Mouse (Mus musculus) megakaryocyte, embryonic 14.5 days (primary cell): Measurements from ENCODE around the gene Gtsf1l. TPM values are rescaled to one million over a fixed set of nuclear protein-coding genes. Genes with fewer than 3 reads are reported as not detected.
A peak's percentile ranks its signal among the peaks of the same experiment; 100 is the strongest.

Experiments used
- H3K27me3 ChIP-seq: replicated peaks from 2 replicates; pipeline ENCODE3; 2012; ENCODE audit warnings: inconsistent platforms
- H3K36me3 ChIP-seq: replicated peaks from 2 replicates; pipeline ENCODE3; 2012; ENCODE audit warnings: low read length, inconsistent platforms, mixed read lengths
- H3K4me1 ChIP-seq: 2 replicates; pipeline ENCODE4 v1.6.1; 2012; ENCODE audit warnings: inconsistent platforms
- H3K4me3 ChIP-seq: replicated peaks from 2 replicates; pipeline ENCODE3; 2012; ENCODE audit warnings: moderate library complexity, mild to moderate bottlenecking, inconsistent platforms
- H3K9me3 ChIP-seq: 2 replicates; pipeline ENCODE4 v1.6.1; 2012; ENCODE audit warnings: inconsistent platforms
- FLI1 ChIP-seq: IDR thresholded peaks from 2 replicates; pipeline ENCODE4 v1.6.1; 2012; ENCODE audit warnings: low read length, inconsistent platforms, mixed read lengths
- GATA1 ChIP-seq: IDR thresholded peaks from 3 replicates; pipeline ENCODE4 v1.6.1; 2012; ENCODE audit warnings: mixed read lengths, low read length, inconsistent platforms, borderline replicate concordance
- polyA plus RNA-seq: library from polyadenylated mRNA; stranded (reverse); fragments of >175 nt; gene quantifications from 2 replicates; pipeline ENCODE4 v1.2.3, GENCODE M21; 2012; ENCODE audit warnings: low replicate concordance; ENCODE audit not compliant: insufficient read depth

The Gtsf1l gene
- polyA plus RNA-seq, 1 experiment: not detected

GRCm38 (mm10) chr2:163052826-163053225, 34.8 kb downstream of the Gtsf1l start:
- TF ChIP-seq GATA1: no peak
- no peak for TF ChIP-seq FLI1
- no peaks in the 10 kb centered on the region for H3K27me3 ChIP-seq

GRCm38 (mm10) chr2:163052101-163052500, 35.6 kb downstream of the Gtsf1l start:
- TF ChIP-seq FLI1 (no peak), GATA1 (no peak)
- peaks cover 41% of the 10 kb centered on the region for H3K36me3 ChIP-seq
- H3K9me3 ChIP-seq: no peaks in the 10 kb centered on the region
- H3K27me3 ChIP-seq: no peaks in the 10 kb centered on the region
- H3K4me1 ChIP-seq: peaks cover 50% of the 10 kb centered on the region
- no peak overlapping the region for H3K4me3 ChIP-seq

More at GRCm38 (mm10) chr2:163052826-163053225, 34.8 kb downstream of the Gtsf1l start:
- H3K9me3 ChIP-seq: no peaks in the 10 kb centered on the region
- no peak overlapping the region for H3K4me3 ChIP-seq
- H3K36me3 ChIP-seq: peaks cover 35% of the 10 kb centered on the region
- H3K4me1 ChIP-seq: peaks cover 51% of the 10 kb centered on the region

GRCm38 (mm10) chr2:163051691-163052090, 36.0 kb downstream of the Gtsf1l start:
- no peaks in the 10 kb centered on the region for H3K9me3 ChIP-seq
- no peaks in the 10 kb centered on the region for H3K27me3 ChIP-seq
- H3K36me3 ChIP-seq: peaks cover 45% of the 10 kb centered on the region
- TF ChIP-seq GATA1: no peak
- H3K4me3 ChIP-seq: no peak overlapping the region
- peaks cover 46% of the 10 kb centered on the region for H3K4me1 ChIP-seq

GRCm38 (mm10) chr2:163049116-163049515, 38.5 kb downstream of the Gtsf1l start:
- Histone ChIP-seq H3K36me3 (peaks cover 69% of the 10 kb centered on the region), H3K4me3 (no peak overlapping the region)
- TF ChIP-seq FLI1: no peak
- TF ChIP-seq GATA1: no peak

GRCm38 (mm10) chr2:163048125-163048524, 39.5 kb downstream of the Gtsf1l start:
- H3K27me3 ChIP-seq: no peaks in the 10 kb centered on the region
- peak overlapping the region; percentile 16 for H3K4me3 ChIP-seq
- H3K36me3 ChIP-seq: peaks cover 78% of the 10 kb centered on the region
- H3K4me1 ChIP-seq: peaks cover 15% of the 10 kb centered on the region
- no peaks in the 10 kb centered on the region for H3K9me3 ChIP-seq
- no peak for TF ChIP-seq FLI1
- TF ChIP-seq GATA1: no peak

More at GRCm38 (mm10) chr2:163049116-163049515, 38.5 kb downstream of the Gtsf1l start:
- Histone ChIP-seq H3K4me1 (peaks cover 20% of the 10 kb centered on the region), H3K9me3 (no peaks in the 10 kb centered on the region), H3K27me3 (no peaks in the 10 kb centered on the region)

GRCm38 (mm10) chr2:163039940-163040339, 47.7 kb downstream of the Gtsf1l start:
- H3K4me1 ChIP-seq: peaks cover 8% of the 10 kb centered on the region
- H3K4me3 ChIP-seq: no peak overlapping the region
- no peaks in the 10 kb centered on the region for H3K27me3 ChIP-seq
- TF ChIP-seq FLI1: no peak
- H3K9me3 ChIP-seq: no peaks in the 10 kb centered on the region
- peaks cover 93% of the 10 kb centered on the region for H3K36me3 ChIP-seq

Other genes starting within 250 kb of the Gtsf1l start
- gene Srsf6, start 156.3 kb downstream of the Gtsf1l start, polyA plus RNA-seq: 37.6 and 68.1 TPM in 2 replicates
- 0.51 TPM in 1 of 2 replicates, not detected in the other for gene L3mbtl1, start 144.4 kb downstream of the Gtsf1l start, polyA plus RNA-seq
- not detected in 2 replicates for gene Sgk2, start 100.5 kb downstream of the Gtsf1l start, polyA plus RNA-seq
- 3.2 TPM in 1 of 2 replicates, not detected in the other for gene Ift52, start 70.5 kb downstream of the Gtsf1l start, polyA plus RNA-seq
- 12.5 and 23.5 TPM in 2 replicates for gene Mybl2, start 33.2 kb downstream of the Gtsf1l start, polyA plus RNA-seq
- 4.5 and 36.8 TPM in 2 replicates for gene Tox2, start 115.3 kb upstream of the Gtsf1l start, polyA plus RNA-seq